Mouse (Mus musculus) myocyte (in vitro differentiated cells): ENCODE measurements at regions not wholly inside any gene's neighbourhood (a gene's known extent, or its start where the extent isn't known, plus 50 kb on each side); places are given as distances from the start of the nearest gene placed in this dataset.

Experiments used
- E2F4 ChIP-seq: IDR thresholded peaks from one replicate; pipeline ENCODE4 v1.6.1; 2011; ENCODE audit warnings: mild to moderate bottlenecking, control low read depth, moderate library complexity; ENCODE audit not compliant: insufficient read depth
- MAX ChIP-seq: IDR thresholded peaks from one replicate; pipeline ENCODE4 v1.6.1; 2011; ENCODE audit warnings: low read depth, mild to moderate bottlenecking, control low read depth
- MYOD1 ChIP-seq, 3 experiments: IDR thresholded peaks; one replicate each; pipeline ENCODE4 v1.6.1; 2011; ENCODE audit warnings: control low read depth in 2 of 3, low read depth in 2 of 3, mild to moderate bottlenecking in 2 of 3, moderate library complexity in 1 of 3; ENCODE audit not compliant: insufficient read length in 2 of 3, control insufficient read depth in 1 of 3
- MYOG ChIP-seq, 3 experiments: IDR thresholded peaks; one replicate each; pipeline ENCODE4 v1.6.1; 2011; ENCODE audit warnings: control low read depth in 2 of 3, low read depth in 2 of 3, mild to moderate bottlenecking in 2 of 3; ENCODE audit not compliant: insufficient read length in 2 of 3, control insufficient read depth in 1 of 3, insufficient read depth in 1 of 3
- POLR2A ChIP-seq: IDR thresholded peaks from one replicate; pipeline ENCODE4 v1.6.1; 2011; ENCODE audit warnings: low read depth, mild to moderate bottlenecking, control low read depth, moderate library complexity; ENCODE audit not compliant: insufficient read length
- POLR2AphosphoS2 ChIP-seq: IDR thresholded peaks from one replicate; pipeline ENCODE4 v1.6.1; 2011; ENCODE audit warnings: low read depth, control low read depth; ENCODE audit not compliant: insufficient read length
- REST ChIP-seq: IDR thresholded peaks from one replicate; pipeline ENCODE4 v1.6.1; 2011; ENCODE audit warnings: mild to moderate bottlenecking, control low read depth, moderate library complexity; ENCODE audit not compliant: insufficient read depth, insufficient read length
- TCF12 ChIP-seq: IDR thresholded peaks from one replicate; pipeline ENCODE4 v1.6.1; 2011; ENCODE audit warnings: mild to moderate bottlenecking, control low read depth; ENCODE audit not compliant: poor library complexity, insufficient read depth, severe bottlenecking
- USF1 ChIP-seq: IDR thresholded peaks from one replicate; pipeline ENCODE4 v1.6.1; 2011; ENCODE audit warnings: low read depth, mild to moderate bottlenecking, control low read depth, moderate library complexity

- TF ChIP-seq POLR2A: no peak
- TF ChIP-seq MAX: no peak
- TF ChIP-seq MYOD1 (IDR thresholded peaks at IDR 0.05; ENCODE audit: control insufficient read depth in 1 of 3, insufficient read length in 2 of 3, low read depth in 2 of 3): no peak
- TF ChIP-seq USF1: no peak
- TF ChIP-seq TCF12: no peak
- TF ChIP-seq POLR2AphosphoS2: no peak
- TF ChIP-seq E2F4: no peak
- TF ChIP-seq REST: no peak
- TF ChIP-seq MYOG (IDR thresholded peaks at IDR 0.05; ENCODE audit: control insufficient read depth in 1 of 3, insufficient read depth in 1 of 3, insufficient read length in 2 of 3, low read depth in 2 of 3): no peak
Observed at GRCm38 (mm10) chr2:78268705-78269104, 322.5 kb upstream of the Cwc22 start.
